Mouse (Mus musculus): ENCODE measurements at regions not wholly inside any gene's neighbourhood (a gene's known extent, or its start where the extent isn't known, plus 50 kb on each side); places are given as distances from the start of the nearest gene placed in this dataset.
A peak's percentile ranks its signal among the peaks of the same experiment; 100 is the strongest.

DNA sequence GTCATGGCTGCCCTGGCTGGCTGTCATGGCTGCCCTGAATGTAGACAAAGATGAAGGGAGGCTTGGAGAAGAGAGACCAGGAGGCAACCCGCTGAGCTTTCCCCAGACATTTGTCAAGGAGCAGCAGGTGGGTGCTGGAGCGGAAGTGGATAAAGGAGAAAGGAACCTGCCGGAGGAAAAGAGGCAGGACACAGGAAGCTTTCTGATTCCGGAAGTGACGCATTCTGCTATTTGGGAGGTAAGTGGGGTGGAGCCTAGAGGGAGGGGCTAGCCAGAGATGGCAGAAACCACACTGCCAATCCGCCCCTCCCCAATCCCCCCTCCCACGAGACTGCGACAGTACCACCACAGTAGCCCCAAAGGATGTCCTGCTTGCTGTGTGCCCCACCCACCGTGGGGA is 80.1 kb downstream of the Gm572 start:
- DNase-seq, result no peak

DNA sequence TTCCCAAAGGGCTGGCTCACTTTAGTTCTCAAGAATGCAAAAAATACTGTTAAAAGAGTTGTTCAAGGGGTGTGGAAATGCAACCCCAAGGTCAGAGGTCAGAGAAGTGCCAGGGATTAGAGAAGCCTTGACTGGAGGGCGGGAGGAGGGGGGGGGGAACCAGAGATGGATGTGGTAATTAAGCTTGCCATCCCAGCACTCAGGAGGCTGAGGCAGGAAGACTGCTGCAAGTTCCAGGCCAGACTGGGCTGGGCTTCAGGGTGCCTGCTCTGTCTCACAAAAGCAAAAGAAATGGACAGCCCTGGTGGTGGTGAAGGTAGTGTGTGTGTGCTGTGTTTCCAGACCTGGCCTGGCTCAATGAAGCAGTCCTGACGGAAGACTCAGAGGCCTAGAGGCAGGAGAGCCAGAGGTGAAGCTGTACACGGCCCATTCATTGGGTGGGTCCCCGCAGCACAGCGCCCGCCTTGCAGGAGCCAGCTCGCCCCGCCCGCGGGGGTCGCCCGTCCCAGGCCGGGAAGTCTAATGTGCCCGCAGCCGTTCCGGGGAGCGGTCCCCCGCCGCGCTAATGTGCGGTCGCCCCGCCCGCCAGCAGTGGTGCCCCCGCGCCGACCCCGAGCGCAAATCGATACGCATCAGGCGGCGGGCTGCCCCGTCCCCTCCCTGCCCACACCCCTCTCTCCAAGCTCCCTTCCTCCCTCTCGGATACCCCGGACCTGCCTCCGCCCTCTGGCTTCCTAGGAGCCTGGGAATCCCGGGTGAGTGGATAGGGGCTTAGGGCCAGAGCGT is 80.1 kb upstream of the Casz1 start:
- no peak for DNase-seq

DNA sequence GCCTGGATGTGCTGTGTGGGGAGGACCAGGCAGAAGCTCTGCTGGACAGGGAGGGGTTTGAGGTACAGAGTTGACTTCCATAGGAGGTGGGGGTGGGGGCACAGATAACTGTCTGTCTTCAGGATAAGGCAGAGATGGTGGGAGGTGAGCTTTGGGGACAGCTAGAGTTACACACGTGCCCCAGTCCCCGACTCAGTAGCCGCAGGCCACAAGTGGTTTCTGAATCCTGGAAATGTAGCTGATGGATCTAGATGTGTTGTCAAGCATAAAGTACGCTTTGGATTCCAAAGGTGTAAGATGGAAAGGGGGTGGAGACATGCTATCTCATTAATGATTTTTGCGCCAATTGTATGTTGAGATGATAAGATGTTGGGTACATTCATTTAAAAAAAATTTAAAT is 75.4 kb upstream of the Casz1 start:
- DNase-seq, result no peak

DNA sequence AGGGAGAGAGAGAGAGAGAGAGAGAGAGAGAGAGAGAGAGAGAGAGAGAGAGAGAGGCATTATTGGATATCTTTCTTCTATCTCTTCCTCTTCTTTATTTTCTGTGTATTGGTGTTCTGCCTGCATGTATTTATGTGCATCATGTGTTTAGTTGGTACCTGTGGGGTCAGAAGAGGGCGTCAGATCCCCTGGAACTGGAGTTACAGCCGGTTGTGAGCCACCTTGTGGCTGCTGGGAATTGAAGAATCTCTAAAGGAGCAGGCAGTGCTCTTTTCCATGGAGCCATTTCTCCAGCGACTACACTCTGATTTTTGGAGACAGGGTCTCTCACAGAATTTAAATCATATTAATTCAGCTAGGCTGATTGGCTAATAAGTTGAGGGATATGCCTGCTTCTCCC is 72.6 kb upstream of the Casz1 start:
- DNase-seq, result no peak

DNA sequence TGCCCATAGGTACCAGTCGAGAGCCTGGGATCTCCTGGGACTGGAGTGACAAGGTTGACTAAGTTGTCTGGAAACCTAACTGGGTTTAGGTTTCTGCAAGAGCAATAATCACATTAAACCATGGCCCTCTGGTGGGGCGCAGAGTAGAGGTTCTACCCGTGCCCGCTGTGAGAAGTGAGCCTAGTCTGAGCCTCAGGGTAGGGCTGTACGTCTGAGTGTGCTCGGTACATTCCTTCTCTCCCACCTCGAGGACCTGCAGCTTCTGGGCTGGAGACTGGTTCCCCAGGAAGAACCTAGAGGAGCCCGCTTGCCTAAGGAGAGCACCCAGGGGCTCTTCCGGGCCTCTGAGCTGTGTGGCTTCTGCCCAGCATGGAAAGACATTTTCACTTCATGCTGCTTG is 70.2 kb upstream of the Casz1 start:
- DNase-seq, result no peak

DNA sequence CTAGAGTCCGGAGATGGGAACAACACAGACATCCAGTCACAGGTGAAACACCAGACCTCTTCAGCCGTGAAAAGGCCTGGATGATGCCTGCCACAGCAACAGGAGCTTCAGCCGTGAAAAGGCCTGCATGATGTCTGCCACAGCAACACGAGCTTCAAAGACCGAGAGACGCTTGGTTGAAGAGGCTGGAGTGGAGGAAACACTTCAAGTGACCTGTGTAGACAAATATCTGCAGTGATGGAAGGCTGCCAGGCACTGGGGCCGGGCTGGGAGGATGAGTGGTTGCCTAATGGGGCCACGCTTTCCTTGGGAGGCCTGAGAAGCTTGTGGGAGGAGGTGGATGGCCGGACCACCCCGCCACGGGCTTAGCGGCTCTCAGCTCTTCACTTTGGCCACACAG is 69.7 kb upstream of the Casz1 start:
- DNase-seq, result no peak

DNA sequence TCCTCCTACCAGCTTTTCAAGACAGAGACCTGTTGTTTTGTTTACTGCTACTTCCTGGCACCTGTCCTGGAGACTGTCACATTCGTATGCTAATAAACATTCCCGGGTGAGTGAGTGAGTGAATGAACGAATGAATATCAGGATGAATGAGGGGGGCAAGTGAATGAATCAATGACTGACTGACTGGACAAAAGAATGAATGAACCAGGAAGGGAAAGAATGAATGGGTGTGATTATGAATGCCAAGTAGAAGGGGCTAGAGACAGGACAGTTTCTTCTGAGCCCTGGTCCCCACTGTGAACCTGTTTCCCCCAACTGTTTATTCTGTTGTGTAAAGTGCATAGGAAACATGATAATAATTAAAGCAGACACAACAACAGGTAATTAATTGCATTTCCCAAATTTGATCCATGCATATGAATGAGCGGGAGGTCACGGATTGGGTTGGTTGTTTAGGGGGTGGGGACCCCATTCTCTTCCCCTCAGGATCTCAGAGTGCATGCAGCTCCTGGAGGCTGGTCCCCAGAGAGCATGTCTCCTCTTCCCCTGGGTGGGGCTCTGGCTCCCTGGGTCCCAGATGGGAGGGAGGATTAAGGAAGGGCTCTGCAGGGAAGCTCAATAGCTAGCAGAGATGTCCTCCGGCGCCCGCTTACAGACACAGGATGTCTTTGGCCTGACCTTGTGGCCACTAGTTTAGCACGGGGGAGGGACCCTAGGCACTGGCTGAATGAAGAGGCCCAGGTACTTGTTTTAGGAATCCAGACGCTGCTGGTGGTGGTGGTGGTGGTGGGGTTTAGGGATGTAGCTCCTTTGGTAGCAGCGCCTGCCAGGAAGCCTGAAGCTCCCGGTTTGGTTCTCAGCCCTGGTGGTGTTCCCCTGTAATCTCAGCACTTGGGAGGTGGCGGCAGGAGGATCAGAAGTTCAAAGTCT is 65.4 kb upstream of the Casz1 start:
- no peak for DNase-seq

DNA sequence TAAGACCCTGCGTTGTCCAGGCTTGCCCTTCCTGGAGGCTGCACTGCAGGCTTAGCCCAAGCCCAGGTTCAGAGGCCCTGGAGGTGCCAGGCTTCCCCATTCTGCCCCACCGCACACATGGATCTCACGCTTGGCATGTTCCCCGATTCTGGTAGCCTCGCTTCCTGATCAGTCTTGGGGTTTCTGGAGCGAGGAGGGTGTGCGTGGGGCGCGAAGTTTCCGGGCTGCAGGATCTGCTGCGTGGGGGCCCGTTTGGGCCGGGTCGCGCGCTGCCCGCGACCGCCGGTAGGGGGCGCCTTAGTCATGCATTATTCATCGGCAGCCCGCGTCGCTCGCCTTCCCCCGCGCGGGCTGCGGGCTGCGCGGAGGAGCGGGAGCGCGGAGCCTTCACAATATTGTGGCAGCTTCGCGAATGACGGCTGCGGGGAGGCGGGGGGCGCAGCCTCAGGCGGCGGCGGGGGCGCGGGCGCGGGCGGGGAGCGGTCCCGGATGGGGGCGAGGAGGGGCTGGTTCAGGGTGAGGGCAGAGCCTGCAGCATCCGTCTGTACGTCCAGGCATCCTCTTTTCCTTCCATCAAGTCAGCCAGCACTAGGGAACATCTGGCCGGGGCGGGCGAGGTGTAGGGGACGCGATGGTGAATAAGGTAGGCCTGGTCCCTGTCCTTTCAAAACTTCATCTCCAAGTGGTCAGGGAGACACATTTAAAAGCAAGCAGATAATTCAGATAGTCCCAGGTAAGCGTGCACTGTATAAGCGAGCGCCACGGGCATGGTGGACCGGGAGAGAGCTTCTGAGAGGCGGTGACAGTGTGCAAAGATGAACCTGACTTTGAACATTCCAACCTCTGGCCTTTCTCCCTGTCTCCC is 61.4 kb upstream of the Casz1 start:
- DNase-seq, result peak; percentile 59

DNA sequence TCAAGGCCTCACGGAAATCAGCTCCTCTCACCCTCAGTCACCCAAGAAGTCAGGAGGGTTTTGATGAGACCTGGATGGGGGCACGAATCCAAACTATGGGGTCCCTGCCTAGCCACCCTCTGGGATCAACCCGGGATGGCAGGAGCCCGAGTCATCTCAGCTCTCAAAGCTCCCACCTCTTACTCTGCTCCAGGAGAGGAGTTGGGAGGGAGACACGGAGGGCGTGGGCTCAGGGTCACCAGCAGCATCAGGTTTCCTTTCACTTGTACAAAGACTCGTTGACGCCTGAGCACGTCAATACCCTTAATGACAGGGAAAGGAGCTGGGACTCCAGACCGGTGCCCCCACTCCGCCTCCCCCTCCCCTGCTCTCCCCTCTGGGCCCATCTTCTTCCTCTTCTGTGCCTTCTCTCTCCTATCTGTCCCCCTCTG is 60.8 kb upstream of the Casz1 start:
- DNase-seq, result no peak

DNA sequence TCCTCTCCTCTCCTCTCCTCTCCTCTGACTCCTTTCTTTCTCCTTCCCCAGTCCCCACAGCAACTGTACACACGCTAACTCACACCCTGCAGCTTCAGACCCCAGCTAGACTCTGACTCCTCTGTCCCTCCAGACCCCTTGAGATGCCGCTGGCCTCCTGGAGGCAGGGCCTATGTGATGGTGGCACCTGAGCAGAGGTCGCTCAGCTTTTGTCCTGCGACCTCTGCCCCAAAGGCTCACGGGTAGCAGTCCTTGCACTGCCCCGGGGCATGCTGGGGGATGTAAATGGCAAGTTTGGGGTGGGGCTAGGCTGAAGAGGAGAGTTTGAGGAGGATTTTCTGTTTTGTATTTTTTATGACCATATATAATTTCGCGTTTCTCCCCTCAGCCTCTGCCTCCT is 60.2 kb upstream of the Casz1 start:
- no peak for DNase-seq

DNA sequence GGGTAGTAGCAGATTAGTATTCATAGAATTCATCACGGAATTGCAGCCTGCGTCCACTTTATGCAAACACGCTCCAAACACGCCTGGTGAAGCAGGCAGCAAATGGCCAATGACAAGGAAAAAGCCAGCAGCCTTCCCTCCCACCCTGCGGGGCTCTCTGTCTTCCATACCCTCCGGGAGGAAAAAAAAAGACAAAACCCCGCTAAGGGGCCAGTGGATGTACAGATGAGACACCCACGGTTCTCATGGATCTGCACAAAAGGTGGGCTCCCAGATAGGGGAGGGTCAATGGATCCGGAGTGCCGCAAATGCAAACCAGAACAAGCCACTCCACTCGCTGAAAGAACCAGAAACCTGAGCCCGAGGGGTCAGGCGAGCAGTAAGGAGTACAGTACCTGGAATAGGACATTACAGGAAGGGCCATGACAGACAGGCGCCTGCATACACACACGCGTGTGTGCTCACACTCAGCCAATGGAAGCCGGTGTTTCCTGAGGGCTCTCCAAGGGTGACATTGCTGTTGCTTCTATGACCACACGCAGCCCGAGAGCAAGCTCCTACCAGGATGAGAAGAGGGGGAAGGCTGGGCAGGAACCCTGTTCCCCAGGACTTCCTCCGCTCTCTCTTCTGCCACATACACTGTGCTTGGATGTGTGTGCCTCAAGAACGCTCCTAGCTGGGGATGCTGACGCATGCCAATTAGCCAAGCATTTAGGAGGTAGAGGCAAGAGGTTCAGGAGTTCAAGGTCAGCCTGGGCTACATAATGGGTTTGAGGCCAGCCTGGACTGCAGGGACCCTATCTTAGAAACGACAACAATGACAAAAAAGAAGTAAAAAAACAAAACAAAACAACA is 57.5 kb upstream of the Casz1 start:
- no peak for DNase-seq

DNA sequence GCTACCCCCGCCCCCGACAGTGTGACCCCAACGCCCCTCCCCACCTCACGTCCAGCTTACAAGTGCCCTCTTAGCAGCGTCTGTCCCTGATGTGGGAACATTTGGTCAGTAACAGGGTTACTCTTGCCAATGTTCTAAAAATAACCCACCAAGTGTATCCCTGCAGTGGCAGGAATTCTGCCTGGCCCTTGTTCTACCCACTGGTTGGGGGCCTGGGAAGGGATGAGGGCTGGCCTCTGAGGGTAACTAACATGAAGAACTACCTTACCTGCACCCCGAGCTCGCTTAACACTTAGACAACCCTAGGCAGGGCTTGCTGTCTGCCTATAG is 56.9 kb upstream of the Casz1 start:
- DNase-seq, result no peak

DNA sequence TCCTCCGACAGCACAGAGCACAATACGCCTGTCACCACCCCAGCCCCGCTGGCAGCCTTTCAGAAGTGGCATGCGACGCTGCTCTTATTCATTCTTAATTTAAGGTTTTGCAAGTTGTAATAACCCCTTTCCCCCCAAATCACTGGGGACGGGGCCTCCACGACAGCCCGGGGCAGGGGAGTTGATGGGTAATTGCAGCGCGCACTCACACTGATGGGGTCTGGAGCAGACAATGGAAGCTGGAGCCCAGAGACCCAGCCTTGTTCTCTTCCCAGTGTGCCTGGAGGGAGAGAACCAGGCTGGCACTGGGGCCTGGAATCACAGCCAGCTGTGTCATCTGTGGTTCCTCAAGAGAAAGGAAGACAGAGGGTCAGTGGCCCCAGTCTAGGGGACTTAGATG is 54.2 kb upstream of the Casz1 start:
- no peak for DNase-seq

DNA sequence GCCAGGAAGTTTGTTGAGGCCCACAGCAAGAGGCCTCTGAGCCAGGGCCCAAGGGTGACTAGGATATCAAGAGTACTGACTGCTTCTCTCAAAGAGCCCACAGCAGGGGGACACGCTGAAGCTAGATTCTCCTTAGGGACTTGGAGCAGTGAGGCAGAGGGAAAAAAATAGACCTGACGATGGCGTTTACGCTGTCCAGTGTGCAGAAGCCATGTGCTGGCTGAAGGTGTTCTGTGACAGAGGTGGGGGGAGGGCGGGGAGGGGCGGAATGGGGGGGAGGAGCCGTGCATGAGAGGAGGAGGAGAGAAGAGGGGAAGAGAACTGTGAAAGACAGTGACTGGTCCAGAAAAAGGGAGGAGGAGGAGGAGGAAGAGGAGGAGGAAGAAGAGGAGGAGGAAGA is 52.6 kb upstream of the Casz1 start:
- DNase-seq, result no peak

DNA sequence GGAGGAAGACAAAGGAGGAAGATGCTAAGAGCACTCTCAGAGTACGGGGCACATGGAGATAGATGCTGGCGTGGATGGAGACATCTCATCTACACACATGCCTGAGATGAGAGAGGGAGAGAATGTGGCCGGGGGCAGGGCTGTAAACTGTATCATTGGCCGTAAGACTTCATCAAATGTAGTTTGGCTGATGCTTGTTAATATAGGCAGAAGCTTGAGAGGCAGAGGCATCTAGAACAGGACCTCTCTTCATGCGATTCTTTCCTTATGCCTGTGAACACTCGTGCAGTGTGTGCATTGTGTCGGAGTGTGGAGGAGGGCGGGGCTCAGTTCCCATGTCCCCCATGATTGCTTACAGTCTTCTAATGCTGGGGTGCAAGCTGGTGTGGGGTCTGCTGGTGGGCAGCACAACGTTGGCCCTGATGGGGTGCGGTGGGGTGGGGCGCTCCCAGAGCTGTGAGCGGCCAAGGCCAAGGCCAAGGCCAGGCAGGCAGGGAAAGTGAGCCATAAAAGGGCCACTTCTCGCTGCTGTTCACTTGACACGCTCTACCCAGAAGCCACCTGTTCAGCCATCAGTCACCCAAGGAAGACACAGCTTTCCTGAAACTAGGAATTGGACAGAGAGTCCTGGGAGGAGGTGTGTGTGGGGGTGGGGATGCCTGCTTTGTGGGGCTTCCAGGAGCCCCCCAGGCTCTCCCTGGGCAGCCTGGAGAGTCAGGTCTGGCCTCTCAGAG is 51.7 kb upstream of the Casz1 start:
- DNase-seq, result no peak

DNA sequence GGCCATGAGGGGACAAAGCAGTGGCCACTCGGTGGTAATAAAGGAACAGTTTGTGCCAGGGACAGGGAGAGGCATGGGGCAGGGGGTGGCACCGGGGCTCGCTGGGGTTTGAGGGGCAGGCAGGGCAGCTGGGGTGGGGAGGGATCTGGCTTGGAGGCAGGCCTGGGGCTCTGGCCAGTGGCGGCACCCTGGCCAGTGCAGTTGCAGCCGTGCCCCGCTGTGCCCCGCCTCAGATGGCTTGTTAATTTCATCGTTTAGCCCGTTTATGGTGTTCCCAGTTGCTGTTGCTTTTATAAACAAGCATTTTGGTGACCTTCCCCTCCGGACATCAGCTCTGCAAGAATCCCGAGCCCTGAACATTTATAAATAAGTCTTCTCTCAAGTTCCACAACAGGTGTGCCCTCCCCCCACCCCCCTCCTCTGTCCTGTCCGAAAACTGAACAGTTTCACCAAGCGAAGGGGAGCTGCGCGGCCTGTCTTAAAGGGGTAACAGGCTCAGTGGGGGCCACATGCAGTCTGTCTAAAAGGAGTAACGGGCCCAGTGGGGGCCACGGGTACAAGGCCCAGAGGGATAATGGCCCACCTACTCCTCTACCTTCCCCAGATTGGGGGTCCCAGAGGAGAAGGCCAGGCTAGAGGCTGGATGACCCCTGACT is 51.0 kb upstream of the Casz1 start:
- DNase-seq, result no peak

DNA sequence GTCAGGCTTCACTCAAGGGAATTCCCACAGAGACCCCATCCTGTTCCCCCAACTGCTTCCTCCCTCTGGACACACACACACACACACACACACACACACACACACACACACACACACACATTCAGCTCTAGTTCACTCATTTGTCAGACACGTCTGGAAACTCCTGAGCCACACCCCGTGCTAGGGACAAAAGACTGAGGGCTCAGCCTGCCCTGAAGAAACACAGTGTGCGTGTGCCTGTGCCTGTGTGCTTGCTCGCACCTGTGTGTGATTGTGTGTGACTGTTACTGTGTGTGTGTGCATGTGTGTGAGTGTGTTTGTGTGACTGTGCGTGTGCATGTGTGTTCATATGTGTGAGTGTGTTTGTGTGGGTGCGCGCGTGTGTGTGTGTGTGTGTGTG is 50.4 kb upstream of the Casz1 start:
- no peak for DNase-seq

Data from kidney, adult 9 months (tissue).